Mouse (Mus musculus): ENCODE measurements around the gene Rpl10.

The Rpl10 gene

DNA sequence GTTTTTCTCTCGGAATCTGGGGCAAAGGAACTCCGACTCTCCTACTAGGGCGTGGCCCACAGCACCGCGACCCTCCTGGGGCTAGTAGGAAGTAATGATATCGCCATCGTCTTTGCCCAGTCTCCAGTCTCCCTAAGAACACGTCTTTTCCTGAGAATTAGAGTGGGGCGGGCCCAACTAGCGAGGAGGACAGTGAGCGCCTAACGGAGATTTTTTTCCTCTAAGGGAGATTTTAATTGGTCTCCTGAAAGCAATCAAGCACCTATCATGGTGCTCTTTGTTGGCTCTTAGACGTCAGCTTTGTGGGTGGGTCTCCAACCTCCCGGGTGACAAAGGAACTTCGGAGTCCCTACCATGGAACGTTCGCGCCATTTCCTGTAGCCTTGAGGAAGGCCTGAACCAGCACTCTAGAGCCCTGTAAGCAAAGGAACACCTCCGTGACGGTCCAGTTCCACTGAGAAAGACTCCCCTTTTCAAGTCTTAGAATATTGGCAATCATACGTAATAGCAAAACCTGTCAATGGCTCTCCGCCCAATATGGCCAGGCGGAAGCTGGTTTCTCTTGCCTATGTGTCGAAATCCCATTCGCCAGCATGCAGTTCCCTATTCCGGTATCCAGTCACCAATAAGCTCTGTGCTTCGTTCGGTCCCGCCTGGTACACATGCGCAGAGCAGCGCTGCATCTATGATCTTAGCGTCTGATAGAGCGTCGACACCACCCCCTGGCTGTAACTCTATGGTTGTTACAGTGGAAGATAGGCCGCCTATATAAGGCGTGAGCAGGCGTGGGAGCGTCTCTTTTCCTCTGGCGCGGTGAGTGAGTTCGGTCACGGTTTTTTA is at the start of gene Rpl10:
Gene Rpl10 (plus strand): TSS at position 751 of the 840 bp plus-strand sequence.
- DNase-seq (ENCODE audit: low read depth): peak; percentile 96

DNA sequence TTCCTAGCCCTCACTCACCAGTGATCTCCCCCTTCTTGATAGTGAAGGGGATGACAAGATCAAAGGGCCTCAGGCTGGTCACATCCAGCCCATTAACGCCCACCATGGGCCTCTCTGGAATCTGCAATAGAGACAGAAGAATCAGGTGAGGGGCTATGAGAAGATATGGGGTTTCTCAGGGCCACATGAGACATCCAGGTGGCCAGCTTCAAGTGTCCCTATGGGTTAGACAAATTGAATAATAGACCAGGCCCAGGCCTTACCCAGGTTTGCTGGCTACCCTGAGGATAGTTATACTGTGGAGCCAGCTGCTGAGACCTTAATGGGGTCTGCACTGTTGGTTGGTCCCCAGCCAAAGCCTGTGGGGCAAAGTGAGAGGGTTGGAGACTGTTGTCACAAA is 40.6 kb upstream of the Rpl10 start:
- no peak for DNase-seq (ENCODE audit: low read depth)

DNA sequence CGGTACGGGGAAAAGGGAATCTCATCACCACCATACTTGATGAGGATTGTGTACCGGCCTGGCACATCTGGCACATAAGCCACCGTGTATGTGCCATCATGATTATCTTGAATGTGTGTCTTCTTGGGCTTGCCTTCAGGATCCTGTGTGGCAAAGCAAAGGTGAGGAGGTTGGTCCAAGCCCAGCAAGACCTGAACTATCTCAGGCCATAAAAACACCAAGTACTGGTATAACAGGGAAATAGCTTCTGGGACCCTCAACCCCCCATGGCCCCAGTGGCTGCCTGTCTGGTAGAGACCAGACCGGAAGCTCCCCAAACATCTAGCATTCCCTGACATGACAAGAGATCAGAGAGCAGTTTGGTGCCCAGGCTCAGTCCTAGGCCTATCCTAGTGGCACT is 37.4 kb upstream of the Rpl10 start:
- DNase-seq (ENCODE audit: low read depth): no peak

DNA sequence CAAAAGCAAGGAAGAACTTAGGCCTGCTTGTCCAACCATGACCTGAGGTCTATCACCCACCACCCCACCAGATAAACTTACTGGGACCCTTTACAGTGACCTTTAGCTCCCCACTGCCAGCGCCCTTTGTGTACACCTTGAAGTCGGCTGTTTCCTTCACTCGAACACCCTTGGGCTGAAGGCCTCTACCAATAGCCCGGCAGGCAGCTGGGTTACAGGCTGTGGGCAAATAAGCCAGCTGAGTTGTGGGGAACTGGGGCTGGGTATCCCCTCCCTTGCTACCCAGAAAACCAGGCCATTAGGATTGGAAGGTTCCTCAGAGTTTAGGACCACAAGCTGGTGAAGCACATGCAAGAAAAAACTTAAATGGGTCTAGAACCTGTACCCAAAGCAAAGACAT is 30.3 kb upstream of the Rpl10 start:
- no peak for DNase-seq (ENCODE audit: low read depth)

DNA sequence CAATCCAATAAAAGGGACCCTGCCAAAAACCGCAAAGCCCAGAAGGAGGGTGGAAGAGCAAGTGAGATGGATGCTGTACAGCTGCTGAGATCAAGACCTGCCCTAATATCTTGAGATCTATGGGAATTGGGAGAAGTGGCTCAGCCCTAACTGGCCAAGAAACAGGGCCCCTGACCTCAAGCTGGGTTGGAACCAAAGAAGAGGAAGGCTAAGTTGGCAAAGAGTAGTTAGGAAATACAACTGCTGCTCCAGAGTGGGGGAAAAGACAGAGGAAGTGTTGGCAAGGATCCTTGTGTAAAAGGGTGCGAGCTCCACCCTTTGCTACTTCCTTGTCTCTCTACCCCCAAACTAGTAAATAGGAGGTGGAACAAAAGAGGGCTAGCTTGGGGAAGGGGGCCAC is 27.2 kb upstream of the Rpl10 start:
- no peak for DNase-seq (ENCODE audit: low read depth)

DNA sequence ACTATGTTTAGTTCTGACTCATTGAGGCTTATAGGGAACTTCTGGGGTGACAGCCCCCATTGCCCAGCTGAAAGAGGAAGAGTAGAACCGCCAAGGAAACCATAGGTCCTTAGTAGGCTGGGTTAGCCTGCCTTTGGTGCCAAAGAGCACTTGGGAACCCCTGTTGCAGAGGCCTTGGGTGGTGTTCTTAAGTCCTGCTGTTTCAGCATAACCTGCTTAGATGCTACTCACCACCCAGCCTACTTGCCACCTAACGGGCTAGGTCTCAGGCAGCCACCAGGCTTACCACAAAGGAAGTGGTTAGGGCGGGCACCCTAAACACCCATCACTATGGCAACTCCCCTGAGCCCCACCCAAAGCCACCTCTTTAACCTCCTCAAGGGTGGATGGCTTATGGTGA is 26.8 kb upstream of the Rpl10 start:
- peak; percentile 90 for DNase-seq (ENCODE audit: low read depth)

DNA sequence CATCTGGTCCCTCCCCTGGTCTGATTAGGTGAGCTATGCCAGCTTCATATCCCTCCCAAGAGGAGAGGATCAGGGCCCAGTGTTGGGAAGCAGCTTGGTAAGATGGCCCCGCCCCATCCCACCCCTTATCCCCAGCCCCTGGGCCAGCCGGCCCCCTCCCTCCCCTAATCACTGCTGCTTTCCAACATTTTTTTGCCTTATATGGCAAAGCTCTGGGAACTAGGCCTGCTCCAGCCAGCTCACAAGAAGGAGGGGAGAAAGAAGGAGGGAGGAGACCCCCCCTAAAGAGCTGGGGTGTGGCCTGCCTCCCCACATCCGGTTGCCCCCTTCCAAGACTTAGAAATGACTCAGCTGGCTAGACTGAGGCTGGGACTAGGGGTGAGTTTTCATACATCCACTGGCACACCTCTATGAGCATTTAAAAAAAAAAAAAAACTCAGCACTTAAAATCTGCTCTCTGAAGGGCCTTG is 26.0 kb upstream of the Rpl10 start:
- peak; percentile 72 for DNase-seq (ENCODE audit: low read depth)

DNA sequence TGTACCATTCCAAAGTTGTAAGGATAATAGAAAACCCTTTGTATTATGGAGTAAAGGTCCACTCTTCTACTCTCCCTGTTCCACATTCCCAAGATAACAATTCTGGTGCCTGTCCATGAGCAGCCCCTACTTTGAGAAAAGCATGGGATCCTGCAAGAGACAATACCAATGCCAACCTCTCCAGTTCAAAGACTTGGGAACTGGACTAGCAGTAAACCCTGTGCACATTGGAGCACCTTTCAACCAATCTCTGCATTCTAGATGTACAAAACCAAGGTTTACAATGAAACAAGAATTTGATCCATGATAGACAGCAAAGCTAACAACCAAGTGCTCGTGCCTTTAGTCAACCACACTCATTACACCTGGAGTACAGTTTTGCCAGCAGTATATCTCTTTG is 25.5 kb upstream of the Rpl10 start:
- no peak for DNase-seq (ENCODE audit: low read depth)

DNA sequence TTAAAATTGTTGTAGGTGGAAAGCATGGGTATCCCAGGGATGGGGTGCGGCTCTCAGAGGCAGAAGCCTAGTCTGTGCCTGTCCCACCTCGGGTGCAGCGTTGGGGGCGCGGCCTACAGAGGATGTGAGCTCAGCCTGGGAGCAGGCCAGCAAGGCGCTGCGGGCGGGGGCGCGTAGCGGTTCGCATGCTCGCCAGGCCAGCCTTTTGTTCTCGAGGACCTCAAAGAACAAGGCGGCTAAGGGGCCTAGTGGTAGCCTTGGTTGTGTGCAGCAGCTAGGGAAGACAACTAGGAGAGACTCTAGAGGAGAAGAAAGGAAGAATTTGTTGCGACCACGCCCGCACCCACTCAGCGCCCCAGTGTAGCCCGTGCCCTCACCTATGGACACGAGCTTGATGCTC is 24.9 kb upstream of the Rpl10 start:
- DNase-seq (ENCODE audit: low read depth): peak; percentile 79

DNA sequence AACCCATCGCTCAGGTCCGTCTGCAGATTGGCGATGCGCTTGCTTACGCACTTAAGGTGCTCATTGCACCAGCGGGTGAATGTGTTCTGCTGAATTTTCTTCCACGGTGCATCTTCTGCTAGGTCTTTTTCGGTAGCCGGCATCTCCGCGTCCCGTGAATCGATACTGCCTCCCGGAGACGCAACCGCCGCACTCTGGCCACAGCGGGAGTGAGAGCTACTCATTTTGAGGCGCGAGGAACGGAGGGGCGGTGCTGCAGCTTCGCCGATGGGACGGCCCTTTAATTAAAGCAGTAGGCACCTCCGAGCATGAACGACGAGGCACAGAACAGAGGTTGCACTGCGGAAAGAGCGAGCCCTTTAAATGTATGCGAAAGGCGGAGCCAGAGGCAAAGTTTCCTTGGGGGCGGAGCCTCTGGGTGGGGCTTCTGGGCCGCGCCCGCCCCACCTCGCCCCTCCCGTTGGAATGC is 24.4 kb upstream of the Rpl10 start:
- DNase-seq (ENCODE audit: low read depth): peak; percentile 92

DNA sequence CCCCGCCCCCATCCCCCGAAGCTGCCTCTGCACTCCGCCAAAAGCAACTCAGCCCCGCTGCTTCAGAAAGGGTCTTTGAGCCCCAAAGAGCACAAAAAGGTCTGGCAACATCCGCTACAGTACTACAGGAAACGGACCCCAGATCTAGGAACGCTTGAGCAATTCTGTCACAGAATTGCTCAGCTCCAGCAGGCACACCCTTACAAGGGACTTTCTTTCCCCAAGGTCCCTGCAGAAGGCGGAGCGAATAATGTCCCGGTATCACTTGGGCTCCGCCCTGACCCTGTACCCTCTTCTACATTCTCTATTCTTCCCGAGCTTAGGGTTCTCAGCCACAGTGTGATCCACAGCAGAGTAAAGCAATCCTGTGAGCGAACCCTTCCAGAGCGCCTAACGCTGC is 23.9 kb upstream of the Rpl10 start:
- no peak for DNase-seq (ENCODE audit: low read depth)

DNA sequence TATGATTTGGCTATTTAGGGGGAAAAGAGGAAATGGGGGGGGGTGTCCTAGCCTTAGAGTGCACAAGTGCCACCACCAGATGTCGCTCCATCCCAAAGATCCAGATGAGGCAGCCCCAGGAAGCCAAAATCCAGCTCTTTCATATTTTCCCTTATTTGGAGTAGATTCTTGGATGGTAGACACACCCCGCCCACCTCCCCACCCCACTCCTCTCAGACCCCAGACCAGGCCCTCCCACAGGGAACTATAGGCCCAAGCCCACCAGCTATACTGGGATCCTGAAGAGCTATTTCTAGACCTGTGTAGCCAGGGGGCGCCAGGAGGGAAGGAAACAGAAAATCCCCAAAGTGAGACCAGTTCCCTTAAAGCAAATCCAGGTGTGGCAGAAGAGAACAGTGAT is 22.0 kb upstream of the Rpl10 start:
- peak; percentile 85 for DNase-seq (ENCODE audit: low read depth)

DNA sequence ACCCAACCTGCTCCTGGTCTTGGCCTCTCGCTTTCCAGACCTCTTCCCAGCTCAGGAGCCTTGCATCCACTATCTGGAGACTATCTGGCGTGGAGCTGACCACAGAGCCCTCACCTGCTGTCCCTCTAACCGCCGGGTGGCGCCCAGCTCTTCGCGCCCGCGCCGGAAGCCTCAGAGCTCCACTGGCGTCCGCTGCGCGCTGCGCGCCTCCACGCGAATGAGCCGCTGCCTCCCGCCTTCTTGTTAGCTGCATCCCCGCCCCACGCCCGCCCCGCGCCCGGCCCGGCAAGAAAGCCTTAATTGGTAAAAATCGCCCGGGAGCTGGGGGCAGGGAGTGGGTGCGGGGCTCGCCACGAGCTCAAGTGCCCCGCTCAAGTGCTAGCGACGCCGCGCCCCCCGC is 21.0 kb upstream of the Rpl10 start, which contains the start of gene Flna:
Gene Flna (minus strand): TSS at position 206 of the 400 bp plus-strand sequence.
- DNase-seq (ENCODE audit: low read depth): peak; percentile 80

DNA sequence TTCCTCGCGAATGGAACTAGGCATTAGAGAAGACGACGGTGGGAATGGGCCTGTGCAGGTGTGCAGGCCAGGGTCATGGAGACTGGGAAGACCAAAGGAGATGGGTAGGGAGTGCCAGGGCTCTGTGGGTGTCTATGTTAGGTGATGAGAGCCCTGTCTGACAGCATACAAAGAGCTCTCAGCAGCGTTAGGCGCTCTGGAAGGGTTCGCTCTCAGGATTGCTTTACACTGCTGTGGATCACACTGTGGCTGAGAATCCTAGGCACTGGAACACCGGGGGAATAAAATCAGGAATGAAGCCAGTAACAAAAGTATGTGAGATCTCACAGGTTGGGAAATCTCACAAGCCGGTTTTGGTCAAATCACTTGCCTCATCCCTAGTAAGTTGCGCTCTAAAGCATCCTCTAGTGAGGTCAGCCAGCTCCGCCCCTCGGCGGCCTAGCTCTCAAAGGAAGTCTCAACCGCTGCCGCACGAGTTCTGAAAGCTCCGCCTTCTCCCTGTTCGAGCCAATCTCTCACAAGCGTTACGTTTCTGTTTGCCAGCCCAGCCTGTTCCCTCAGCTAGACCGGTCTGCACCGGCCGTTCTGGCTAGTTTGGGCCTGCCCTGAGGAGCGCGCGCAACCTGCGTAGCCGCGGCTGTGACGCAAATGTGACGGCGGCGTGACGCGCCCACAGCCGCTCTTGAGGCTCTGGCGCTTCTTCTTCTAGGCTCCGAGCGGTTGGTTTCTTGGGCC is 16.3 kb upstream of the Rpl10 start, which contains the start of gene Emd:
Gene Emd (plus strand): TSS at position 535 of the 735 bp plus-strand sequence.
- peak; percentile 93 for DNase-seq (ENCODE audit: low read depth)

DNA sequence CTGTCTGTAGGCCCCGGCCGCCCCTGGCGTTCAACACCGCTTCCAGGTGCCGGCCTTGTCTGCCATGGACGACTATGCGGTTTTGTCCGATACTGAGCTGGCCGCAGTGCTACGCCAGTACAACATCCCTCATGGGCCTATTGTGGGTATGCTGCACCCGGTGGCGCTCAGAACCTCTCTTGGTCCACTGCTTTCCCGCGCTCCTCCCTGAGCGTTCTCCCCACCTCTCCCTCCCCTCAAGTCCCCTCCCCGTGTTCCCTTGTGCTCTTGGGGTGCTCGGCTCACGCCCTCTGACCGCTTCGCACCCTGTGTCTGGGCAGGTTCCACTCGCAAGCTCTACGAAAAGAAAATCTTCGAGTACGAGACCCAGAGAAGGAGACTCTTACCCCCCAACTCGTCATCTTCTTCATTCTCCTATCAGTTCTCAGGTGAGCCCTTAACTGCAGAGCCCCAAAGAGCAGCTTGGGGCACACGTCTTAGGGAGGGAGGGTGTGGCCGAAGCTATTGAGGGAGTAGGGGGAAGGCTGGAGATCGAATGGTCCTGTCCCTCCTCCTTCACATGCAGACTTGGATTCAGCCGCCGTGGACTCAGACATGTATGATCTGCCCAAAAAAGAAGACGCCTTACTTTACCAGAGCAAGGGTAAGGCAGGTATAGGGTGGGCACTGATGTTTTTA is 15.6 kb upstream of the Rpl10 start:
- peak; percentile 56 for DNase-seq (ENCODE audit: low read depth)

DNA sequence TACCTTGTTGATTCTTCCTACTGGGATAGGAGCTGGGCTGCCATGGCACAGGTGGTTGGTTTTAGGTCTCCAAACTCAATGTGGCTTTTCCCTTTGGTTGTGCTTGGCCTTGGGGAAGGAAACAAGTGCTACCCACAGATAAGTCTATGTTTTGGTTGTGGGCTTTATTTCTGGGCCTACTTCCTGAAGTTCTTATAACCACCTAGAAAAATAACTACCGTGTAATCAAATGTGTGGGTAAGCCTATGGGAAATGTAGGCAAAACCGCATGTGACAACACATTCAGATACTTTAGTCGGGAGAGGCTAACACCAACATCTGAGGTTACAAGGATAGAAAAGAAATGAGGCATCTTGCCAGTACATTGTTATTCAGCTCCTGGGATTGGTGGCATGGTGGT is 12.9 kb upstream of the Rpl10 start:
- no peak for DNase-seq (ENCODE audit: low read depth)

DNA sequence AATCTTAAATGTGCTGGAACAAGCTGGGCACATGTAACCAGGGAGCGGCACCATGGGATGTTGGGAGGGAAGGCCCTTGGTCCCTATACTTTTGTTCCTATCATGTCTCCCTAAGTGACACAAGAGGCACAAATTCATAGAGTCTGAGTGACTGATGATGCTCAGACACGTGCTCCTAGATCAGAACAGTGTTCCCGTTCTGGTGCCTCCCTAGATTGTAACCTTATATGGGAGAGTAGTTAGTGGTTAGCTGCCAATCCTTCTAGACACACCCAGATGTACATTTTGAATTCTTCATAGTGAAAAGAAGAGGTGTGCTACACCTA is 913 bp upstream of the Rpl10 start:
- DNase-seq (ENCODE audit: low read depth): no peak

DNA sequence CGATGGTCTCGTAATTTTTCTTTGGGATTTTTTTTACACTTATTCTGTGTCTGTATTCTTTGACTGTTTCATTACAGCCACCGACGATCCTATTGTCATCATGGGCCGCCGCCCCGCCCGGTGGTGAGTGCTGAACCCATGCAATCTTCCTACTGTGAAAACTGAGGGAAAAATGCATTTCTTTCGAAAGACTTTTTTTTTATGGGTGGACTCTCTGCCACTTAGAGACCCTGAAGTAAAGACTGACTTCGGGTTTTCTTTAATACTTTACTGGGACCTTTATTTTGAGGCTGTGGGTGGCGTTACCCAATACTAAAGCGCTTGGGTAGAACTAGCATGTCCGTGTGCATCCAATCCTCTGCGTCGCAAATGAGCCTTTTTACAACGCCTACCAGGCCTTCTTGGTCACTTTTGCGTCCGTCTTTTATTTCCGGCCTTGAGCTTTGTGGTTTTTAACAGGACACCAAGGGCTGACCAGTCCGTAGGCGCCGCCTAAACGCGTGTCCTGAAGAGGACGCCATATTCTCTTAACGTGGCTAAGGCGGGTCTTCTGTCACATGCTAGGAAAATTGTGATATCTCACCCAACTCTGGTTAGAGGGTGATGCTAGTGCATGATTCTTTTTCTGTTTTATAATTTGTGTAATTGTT is 415 bp downstream of the Rpl10 start:
- DNase-seq (ENCODE audit: low read depth): peak; percentile 58

DNA sequence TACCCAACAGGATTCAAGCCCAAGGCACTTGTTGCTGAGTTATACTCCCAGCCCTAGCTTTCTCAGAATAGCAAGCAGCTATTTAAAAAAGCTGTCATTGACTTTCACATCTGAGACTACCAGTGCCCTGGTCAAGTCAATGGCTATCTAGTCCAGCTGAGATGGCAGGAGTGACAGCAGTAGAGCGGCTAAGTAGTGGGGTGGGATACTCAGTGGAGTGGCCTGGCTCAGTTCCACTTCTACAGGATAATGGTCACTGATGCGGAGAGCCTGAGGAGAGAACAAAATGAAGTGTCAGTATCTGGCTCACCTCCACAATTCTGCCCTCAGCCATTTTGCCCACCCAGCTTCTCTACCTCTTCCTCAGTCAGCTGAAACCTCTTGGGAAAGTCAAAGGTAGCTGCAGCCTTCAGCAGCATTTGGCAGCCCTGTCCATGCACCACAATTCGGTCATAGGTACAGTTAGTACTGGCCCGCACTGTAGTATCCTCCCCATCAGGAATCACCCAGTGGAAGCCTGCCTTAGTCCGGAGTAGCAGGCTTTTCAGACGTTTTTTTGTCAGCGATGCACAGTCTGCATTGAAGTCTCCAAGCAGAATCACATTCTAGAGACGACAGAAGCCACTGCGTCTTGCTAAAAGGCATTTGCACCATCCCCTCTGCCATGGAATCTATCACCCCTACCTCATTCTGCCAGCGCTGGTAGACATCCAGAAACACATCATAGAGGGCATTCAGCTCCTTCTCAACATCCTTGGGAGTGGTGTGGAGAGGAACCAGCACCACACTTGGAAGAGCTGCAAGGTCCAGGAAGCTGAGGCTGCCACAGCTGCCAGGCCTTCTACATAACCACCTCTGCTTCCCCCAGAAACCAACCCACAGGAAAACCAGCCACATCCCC is 3.1 kb downstream of the Rpl10 start:
- DNase-seq (ENCODE audit: low read depth): no peak

DNA sequence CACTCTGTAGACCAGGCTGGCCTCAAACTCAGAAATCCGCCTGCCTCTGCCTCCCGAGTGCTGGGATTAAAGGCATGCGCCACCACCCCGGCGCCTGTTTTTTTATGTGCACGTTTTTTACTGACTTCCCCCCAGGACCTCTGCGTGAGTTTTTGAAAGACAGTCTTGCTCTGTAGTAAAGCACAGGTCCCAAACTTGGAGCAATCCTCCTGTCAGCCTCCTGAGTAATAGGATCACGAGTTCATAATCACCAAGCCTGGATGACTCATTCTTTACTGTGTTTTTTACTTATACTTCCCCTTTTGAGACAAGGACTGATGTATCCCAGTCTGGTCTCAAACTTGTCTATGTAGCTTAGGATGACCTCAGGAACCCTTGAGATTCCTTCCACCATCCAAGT is 7.3 kb downstream of the Rpl10 start:
- DNase-seq (ENCODE audit: low read depth): no peak
